Mouse (Mus musculus) kidney, postnatal 0 days (tissue): Measurements from ENCODE around the gene Rcbtb2. TPM values are rescaled to one million over a fixed set of nuclear protein-coding genes. Genes with fewer than 3 reads are reported as not detected.

ENCODE experiments used
- ATAC-seq: fragments of 200-750 bp; cut with Nextera tagmentation; replicated peaks from 2 replicates; pipeline ENCODE4 v1.8.0; 2017; ENCODE audit warnings: low read depth, moderate number of reproducible peaks, moderate TSS enrichment, moderate library complexity; ENCODE audit not compliant: low FRiP score
- DNase-seq: peaks from one replicate; pipeline ENCODE4 v3.0.0-alpha.2; 2016; ENCODE audit warnings: low spot score
- H3K27ac ChIP-seq: fragments of 300-500 bp; sonication (generic); 2 replicates; pipeline ENCODE4 v1.5.1; 2014; ENCODE audit warnings: mild to moderate bottlenecking
- H3K27me3 ChIP-seq: fragments of 300-500 bp; sonication (generic); 2 replicates; pipeline ENCODE4 v1.6.1; 2014; ENCODE audit warnings: low read length, mixed read lengths; ENCODE audit not compliant: insufficient read depth
- H3K36me3 ChIP-seq: fragments of 300-500 bp; sonication (generic); 2 replicates; pipeline ENCODE4 v1.6.1; 2014; ENCODE audit warnings: low read length, mixed read lengths; ENCODE audit not compliant: insufficient read depth
- H3K4me1 ChIP-seq: fragments of 300-500 bp; sonication (generic); replicated peaks from 2 replicates; pipeline ENCODE4 v1.6.1; 2014; ENCODE audit warnings: antibody characterized with exemption, low read length, mixed read lengths; ENCODE audit not compliant: insufficient read depth
- H3K4me2 ChIP-seq: fragments of 300-500 bp; sonication (generic); 2 replicates; pipeline ENCODE4 v1.6.1; 2014; ENCODE audit warnings: mild to moderate bottlenecking, low read length, moderate library complexity, mixed read lengths
- H3K4me3 ChIP-seq: fragments of 300-500 bp; sonication (generic); replicated peaks from 2 replicates; pipeline ENCODE4 v1.5.1; 2014; ENCODE audit warnings: low read depth, low read length
- H3K9ac ChIP-seq: fragments of 300-500 bp; sonication (generic); 2 replicates; pipeline ENCODE4 v1.6.1; 2014; ENCODE audit warnings: low read depth, low read length
- H3K9me3 ChIP-seq: fragments of 300-500 bp; sonication (generic); replicated peaks from 2 replicates; pipeline ENCODE4 v1.6.1; 2016; ENCODE audit warnings: low read length, inconsistent platforms, mixed read lengths
- CTCF ChIP-seq: IDR thresholded peaks from 2 replicates; pipeline ENCODE4 v1.5.1; 2016; ENCODE audit warnings: antibody characterized with exemption, low read depth, mild to moderate bottlenecking, moderate library complexity
- WGBS: fragments of 180-500 bp; shearing (Covaris S2); extraction: QIAGEN DNeasy Blood & Tissue Kit; methylation state at CpG from one replicate; pipeline ENCODE4 v1.1.7; 2014; 5-methylcytosine and 5-hydroxymethylcytosine counted together
- polyA plus RNA-seq: library from polyadenylated mRNA; unstranded; fragments of >200 nt; fragmentation: Nextera tagmentation; extraction: Ambion mirVana; gene quantifications from 2 replicates; pipeline ENCODE4 v1.2.1, GENCODE M21; 2015

The Rcbtb2 gene
- polyA plus RNA-seq, 1 experiment from 2014 or later = 87.4 TPM

DNA sequence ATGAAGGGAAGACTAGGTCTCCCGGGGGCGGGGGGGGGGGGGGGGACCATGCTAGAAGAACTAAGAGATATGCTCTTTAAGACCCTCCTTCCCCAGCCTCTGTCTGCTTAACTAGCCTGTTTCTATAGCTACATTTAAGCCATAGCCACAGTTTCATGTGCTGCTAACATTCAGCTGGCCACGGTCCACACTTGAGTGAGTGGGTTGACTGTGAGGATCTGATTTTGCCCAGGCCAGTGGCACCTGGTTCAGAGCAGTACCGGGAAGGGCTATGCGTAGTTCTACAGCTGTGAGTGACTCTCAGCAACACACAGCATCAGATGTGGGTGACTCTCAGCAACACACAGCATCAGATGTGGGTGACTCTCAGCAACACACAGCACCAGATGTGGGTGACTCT lies 38.5 kb downstream of the Rcbtb2 start:
- H3K27me3 ChIP-seq = no peaks in the 10 kb centered on the region
- no peak for TF ChIP-seq CTCF
- H3K4me3 ChIP-seq = no peak overlapping the region
- DNase-seq (no peak), ATAC-seq (no peak)
- no peaks in the 10 kb centered on the region for H3K9me3 ChIP-seq
- 88% methylated on average over 4 of the region's 5 CpGs for WGBS
- peaks cover 29% of the 10 kb centered on the region for H3K36me3 ChIP-seq
- no peak overlapping the region for H3K9ac ChIP-seq
- no peak overlapping the region for H3K27ac ChIP-seq
- H3K4me1 ChIP-seq = no peaks in the 10 kb centered on the region
- H3K4me2 ChIP-seq = no peak overlapping the region

DNA sequence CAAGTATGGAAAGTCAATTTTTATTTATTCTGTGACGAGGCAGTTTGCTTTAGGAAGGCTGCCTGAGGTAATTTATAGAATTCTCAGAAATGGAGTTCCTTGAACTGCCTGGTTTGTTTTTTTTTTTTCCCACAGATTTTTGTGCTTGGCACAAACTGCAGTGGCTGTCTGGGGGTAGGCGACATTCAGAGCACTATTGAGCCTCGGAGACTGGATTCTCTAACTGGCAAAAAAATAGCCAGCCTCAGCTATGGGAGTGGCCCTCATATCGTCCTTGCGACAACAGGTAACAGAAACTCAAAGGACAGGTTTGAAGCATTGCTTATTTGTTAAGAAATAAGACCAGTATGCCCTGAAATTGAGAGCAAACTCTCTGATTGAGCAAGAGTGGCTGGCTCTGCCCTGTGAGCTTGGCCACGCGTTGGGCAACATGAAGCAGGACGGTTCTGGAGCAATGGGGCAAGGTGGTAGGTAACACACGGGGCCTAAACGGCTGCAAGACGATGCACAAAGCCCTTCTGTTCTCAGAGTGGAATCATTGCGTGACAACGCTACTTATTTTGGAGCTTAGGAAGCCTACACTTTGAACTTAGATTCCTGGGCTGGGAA lies 39.5 kb downstream of the Rcbtb2 start:
- H3K4me3 ChIP-seq = no peak overlapping the region
- ATAC-seq (no peak), DNase-seq (no peak)
- no peaks in the 10 kb centered on the region for H3K27me3 ChIP-seq
- WGBS = 89% methylated on average over 13 of the region's 13 CpGs
- H3K27ac ChIP-seq = no peak overlapping the region
- peaks cover 28% of the 10 kb centered on the region for H3K36me3 ChIP-seq
- TF ChIP-seq CTCF = no peak
- H3K9me3 ChIP-seq = no peaks in the 10 kb centered on the region
- H3K4me2 ChIP-seq = no peak overlapping the region
- H3K4me1 ChIP-seq = no peaks in the 10 kb centered on the region
- H3K9ac ChIP-seq = no peak overlapping the region

DNA sequence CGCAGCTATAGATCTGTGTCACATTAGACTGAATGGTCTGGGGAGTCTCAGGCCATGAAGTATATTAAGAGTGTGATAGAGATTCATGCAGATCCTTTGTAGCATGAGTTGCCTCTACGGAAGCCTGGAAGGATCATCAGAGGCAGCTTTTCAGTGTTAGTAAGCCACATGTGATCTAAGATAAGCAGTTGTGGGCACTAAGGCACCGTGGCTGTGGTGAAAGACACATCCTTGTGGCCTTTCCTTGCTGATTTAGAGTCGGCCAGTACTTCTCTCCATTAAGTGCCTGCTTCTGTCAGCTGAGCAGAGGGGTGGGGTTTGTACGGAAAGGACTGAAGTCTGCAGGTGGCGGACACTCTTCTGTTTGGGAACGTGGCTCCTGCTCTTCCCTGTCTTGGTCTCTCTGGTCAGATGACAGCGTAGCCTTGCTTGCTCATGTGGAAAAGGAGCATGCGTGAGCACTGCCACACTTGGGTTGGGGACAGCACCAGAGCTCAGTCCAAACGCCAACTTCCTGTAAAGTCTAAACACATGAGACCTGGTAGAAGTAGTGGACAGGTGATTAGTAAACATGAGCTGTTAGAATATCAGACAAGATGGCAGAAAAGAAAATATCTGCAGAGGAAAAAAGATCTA lies 40.6 kb downstream of the Rcbtb2 start:
- Histone ChIP-seq H3K9ac (no peak overlapping the region), H3K4me3 (no peak overlapping the region), H3K9me3 (no peaks in the 10 kb centered on the region), H3K4me2 (no peak overlapping the region), H3K4me1 (no peaks in the 10 kb centered on the region), H3K27me3 (no peaks in the 10 kb centered on the region), H3K27ac (no peak overlapping the region), H3K36me3 (peaks cover 28% of the 10 kb centered on the region)
- TF ChIP-seq CTCF = no peak
- WGBS = 88% methylated on average over 10 of the region's 10 CpGs
- DNase-seq (no peak), ATAC-seq (no peak)

GRCm38 (mm10) chr14:73165136-73165535 lies 42.3 kb downstream of the Rcbtb2 start:
- Histone ChIP-seq H3K4me2 (no peak overlapping the region), H3K4me3 (no peak overlapping the region), H3K27me3 (no peaks in the 10 kb centered on the region), H3K27ac (no peak overlapping the region), H3K4me1 (no peaks in the 10 kb centered on the region), H3K9ac (no peak overlapping the region), H3K36me3 (peaks cover 28% of the 10 kb centered on the region), H3K9me3 (no peaks in the 10 kb centered on the region)
- no peak for DNase-seq
- ATAC-seq = no peak
- WGBS = 90% methylated on average over 6 of the region's 6 CpGs
- TF ChIP-seq CTCF = no peak

DNA sequence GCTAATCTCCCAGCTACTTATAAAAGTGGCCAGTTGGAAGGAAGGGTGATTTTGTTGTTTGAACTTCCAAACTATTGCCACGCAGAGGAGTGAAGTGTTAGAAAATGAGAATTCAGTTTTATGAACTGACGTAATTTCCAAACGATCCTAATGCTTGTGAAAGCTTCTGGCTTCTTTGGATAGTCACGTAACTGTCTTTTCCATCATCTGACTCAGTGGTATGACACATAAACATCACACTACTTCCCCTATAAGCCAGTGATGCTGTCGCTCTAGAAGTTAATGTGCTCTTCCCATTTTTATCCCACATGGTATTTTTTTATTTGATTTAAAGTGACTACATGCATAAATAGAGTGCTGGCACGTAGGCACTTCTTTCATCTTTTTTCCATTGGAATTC lies 45.8 kb downstream of the Rcbtb2 start:
- Histone ChIP-seq H3K9ac (no peak overlapping the region), H3K27ac (no peak overlapping the region), H3K4me1 (no peaks in the 10 kb centered on the region), H3K4me3 (no peak overlapping the region), H3K36me3 (peaks cover 32% of the 10 kb centered on the region), H3K9me3 (no peaks in the 10 kb centered on the region), H3K4me2 (no peak overlapping the region), H3K27me3 (no peaks in the 10 kb centered on the region)
- 88% methylated on average over 6 of the region's 6 CpGs for WGBS
- no peak for DNase-seq
- TF ChIP-seq CTCF = no peak
- no peak for ATAC-seq

GRCm38 (mm10) chr14:73169926-73170844 lies 47.3 kb downstream of the Rcbtb2 start:
- Histone ChIP-seq H3K4me1 (no peaks in the 10 kb centered on the region), H3K4me2 (no peak overlapping the region), H3K27me3 (no peaks in the 10 kb centered on the region), H3K27ac (no peak overlapping the region; the same call in 1 of the 2 replicates), H3K4me3 (no peak overlapping the region), H3K9ac (no peak overlapping the region), H3K9me3 (no peaks in the 10 kb centered on the region), H3K36me3 (peaks cover 33% of the 10 kb centered on the region)
- 81% methylated on average over 13 of the region's 13 CpGs for WGBS
- TF ChIP-seq CTCF = no peak
- ATAC-seq (no peak), DNase-seq (no peak)
